Mouse (Mus musculus) C2C12 (cell line): ENCODE data around the gene B9d2. TPM values are rescaled to one million over a fixed set of nuclear protein-coding genes. Genes with fewer than 3 reads are reported as not detected.
A peak's percentile ranks its signal among the peaks of the same experiment; 100 is the strongest.

Experiments
- H3K27me3 ChIP-seq: one replicate; pipeline ENCODE4 v1.6.1; 2011; ENCODE audit not compliant: control insufficient read depth, insufficient read depth, insufficient read length
- H3K36me3 ChIP-seq: one replicate; pipeline ENCODE4 v1.6.1; 2011; ENCODE audit not compliant: control insufficient read depth, insufficient read depth
- H3K4me3 ChIP-seq: one replicate; pipeline ENCODE4 v1.5.1; 2011; ENCODE audit warnings: mild to moderate bottlenecking, control low read depth; ENCODE audit not compliant: poor library complexity, insufficient read depth, severe bottlenecking
- H3K79me2 ChIP-seq: one replicate; pipeline ENCODE4 v1.6.1; 2011; ENCODE audit not compliant: control insufficient read depth, insufficient read depth
- H3K79me3 ChIP-seq: one replicate; pipeline ENCODE4 v1.6.1; 2011; ENCODE audit warnings: low read depth, control low read depth
- H3ac ChIP-seq: one replicate; pipeline ENCODE3; 2011; ENCODE audit warnings: low read depth; ENCODE audit not compliant: control insufficient read depth, insufficient read length
- CEBPB ChIP-seq: IDR thresholded peaks from one replicate; pipeline ENCODE4 v1.6.1; 2011; ENCODE audit warnings: low read depth, mild to moderate bottlenecking, control low read depth, moderate library complexity
- CTCF ChIP-seq: IDR thresholded peaks from one replicate; pipeline ENCODE4 v1.5.1; 2011; ENCODE audit not compliant: control insufficient read depth, insufficient read depth, insufficient read length
- FOSL1 ChIP-seq: IDR thresholded peaks from one replicate; pipeline ENCODE4 v1.8.0; 2011; ENCODE audit warnings: mild to moderate bottlenecking, low read length; ENCODE audit not compliant: poor library complexity, insufficient read depth, severe bottlenecking
- MAX ChIP-seq: IDR thresholded peaks from one replicate; pipeline ENCODE4 v1.6.1; 2011; ENCODE audit warnings: mild to moderate bottlenecking, control low read depth
- MYOD1 ChIP-seq: IDR thresholded peaks from one replicate; pipeline ENCODE4 v1.6.1; 2011; ENCODE audit warnings: low read depth; ENCODE audit not compliant: control insufficient read depth, insufficient read length
- MYOG ChIP-seq: IDR thresholded peaks from one replicate; pipeline ENCODE4 v1.6.1; 2011; ENCODE audit not compliant: control insufficient read depth, insufficient read length; ENCODE audit errors: extremely low read depth
- USF1 ChIP-seq: IDR thresholded peaks from one replicate; pipeline ENCODE4 v1.6.1; 2011; ENCODE audit warnings: low read depth, mild to moderate bottlenecking, control low read depth, moderate library complexity
- polyA plus RNA-seq: library from polyadenylated mRNA; unstranded; fragments of >200 nt; fragmentation: generic; extraction: Trizol; gene quantifications from one replicate; pipeline ENCODE4 v1.2.1, GENCODE M21; 2012; ENCODE audit warnings: missing spikeins

The B9d2 gene
- polyA plus RNA-seq, 1 experiment = 33.0 TPM

DNA sequence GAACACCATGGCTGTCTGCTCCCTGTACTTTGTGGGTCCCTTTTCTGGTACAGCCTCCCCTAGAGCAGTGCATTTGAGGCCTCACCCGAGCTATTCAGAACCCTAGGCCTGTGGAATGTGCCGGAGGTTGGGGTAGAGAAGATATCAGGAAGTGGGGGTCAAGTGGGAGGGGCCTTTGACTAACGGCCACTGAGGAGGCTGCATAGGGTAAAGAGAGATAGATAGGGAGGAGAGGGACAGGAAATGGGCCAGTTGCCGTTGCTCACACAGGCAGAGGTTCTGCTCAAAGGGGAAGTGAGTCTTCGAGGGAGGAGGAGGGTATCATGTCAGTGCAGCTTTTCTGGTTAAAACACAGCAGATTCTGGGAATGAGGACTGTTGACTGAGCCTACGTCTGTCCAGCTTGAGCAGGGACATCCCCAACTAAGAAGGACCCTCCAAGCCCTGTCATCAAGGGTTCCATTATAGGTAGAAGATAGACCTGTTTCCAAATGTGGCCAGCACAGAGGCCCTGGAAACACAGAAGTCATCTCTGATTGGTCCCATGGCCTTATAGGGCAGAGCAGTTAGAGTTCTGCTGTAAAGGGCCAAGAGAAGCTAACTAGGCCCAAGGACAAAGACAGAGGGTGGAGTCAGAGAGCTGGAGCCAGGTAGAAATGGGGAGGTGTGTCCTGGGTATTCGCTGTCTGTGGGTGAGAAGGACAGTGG, 3.0 kb downstream of the B9d2 start:
- Histone ChIP-seq H3K27me3 (no peaks in the 10 kb centered on the region), H3K79me3 (peaks cover 2% of the 10 kb centered on the region), H3ac (no peak overlapping the region), H3K4me3 (no peak overlapping the region), H3K36me3 (no peaks in the 10 kb centered on the region), H3K79me2 (peaks cover 12% of the 10 kb centered on the region)
- TF ChIP-seq CTCF (no peak), MAX (no peak), USF1 (no peak), CEBPB (no peak), MYOD1 (no peak)

DNA sequence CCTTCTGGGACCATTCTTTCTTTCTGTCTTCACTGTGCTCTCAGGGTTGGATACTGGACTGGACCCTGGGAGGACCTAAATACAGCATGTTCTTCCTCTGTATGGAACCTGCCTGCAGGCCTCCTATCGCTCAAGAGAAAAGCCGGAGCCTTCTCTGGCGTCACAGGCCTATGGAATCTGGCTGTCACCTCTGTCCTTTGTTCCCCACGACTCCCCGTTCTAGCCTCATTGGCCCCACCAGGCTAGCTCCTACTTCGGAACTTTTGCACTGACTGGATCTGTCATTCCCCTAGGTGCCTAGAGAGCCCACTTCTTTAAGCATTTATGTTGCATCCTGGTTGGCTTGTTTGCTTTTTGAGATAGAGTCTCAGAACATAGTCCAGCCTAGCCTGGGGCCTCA, 4.1 kb downstream of the B9d2 start:
- Histone ChIP-seq H3ac (no peak overlapping the region), H3K36me3 (no peaks in the 10 kb centered on the region), H3K79me2 (peaks cover 20% of the 10 kb centered on the region), H3K79me3 (peaks cover 3% of the 10 kb centered on the region), H3K4me3 (no peak overlapping the region), H3K27me3 (no peaks in the 10 kb centered on the region)
- no peak for TF ChIP-seq MYOD1
- TF ChIP-seq CEBPB = no peak
- no peak for TF ChIP-seq CTCF
- TF ChIP-seq MYOG = no peak
- no peak for TF ChIP-seq FOSL1
- no peak for TF ChIP-seq MAX
- no peak for TF ChIP-seq USF1

DNA sequence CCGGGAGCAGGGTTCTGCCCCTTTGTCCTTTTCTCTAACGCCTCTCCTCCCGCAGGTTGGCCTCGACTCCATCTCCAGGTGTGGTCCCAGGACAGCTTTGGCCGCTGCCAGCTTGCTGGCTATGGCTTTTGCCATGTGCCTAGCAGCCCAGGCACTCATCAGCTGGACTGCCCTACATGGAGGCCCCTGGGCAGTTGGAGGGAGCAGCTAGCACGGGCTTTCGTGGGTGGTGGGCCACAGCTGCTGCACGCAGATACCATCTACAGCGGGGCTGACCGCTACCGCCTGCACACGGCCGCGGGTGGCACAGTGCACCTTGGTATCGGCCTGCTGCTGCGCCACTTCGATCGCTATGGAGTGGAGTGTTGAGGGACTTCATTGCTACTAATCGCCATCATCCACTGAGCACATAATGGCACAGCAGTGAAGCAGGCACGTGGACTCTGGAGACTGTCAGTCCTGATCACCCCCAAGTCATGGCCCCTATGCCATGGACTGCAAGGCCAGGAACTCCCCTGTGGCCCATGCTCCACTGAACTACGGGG, 5.4 kb downstream of the B9d2 start:
- no peaks in the 10 kb centered on the region for H3K36me3 ChIP-seq
- H3K79me2 ChIP-seq = peaks cover 33% of the 10 kb centered on the region
- no peaks in the 10 kb centered on the region for H3K27me3 ChIP-seq
- H3ac ChIP-seq = no peak overlapping the region
- no peak for TF ChIP-seq MYOG
- TF ChIP-seq CTCF = no peak
- H3K79me3 ChIP-seq = peaks cover 7% of the 10 kb centered on the region
- H3K4me3 ChIP-seq = no peak overlapping the region

DNA sequence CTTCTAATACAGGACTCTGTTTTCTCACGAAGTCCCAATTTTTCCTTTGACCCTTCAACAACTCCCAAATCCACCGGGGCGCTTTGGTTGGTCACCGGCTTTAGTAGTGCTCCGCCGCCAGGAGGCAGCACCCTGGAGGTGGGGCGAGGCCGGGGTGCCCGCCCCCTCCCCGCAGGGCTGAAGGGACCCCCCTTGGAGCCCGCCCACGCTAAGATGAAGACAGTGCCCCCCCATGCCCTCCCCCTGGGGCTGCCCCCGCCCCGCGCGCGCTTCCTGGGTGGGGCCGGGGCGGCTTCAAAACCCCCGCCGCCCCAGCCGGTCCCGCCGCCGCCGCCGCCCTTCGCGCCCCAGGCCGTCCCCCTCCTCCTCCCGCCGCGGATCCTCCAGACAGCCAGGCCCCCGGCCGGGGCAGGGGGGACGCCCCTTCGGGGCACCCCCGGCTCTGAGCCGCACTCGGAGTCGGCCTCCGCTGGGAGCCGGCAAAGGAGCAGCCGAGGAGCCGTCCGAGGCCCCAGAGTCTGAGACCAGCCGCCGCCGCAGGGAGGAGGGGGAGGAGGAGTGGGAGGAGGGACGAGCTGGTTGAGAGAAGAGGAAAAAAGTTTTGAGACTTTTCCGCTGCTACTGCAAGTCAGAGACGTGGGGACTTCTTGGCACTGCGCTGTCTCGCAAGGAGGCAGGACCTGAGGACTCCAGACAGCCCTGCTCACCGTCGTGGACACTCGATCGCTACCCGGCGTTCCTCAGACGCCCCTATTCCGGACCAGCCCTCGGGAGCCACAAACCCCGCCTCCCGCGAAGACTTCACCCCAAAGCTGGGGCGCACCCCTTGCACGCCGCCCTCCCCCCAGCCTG, 6.3 kb downstream of the B9d2 start, which contains the start of gene Tgfb1:
TSS of gene Tgfb1 (plus strand) at position 323 of the 852 bp plus-strand sequence.
- Histone ChIP-seq H3K79me3 (peaks cover 8% of the 10 kb centered on the region), H3K36me3 (no peaks in the 10 kb centered on the region), H3K79me2 (peaks cover 35% of the 10 kb centered on the region), H3K27me3 (no peaks in the 10 kb centered on the region), H3K4me3 (peak within 1 kb of the TSS; percentile 63), H3ac (peak within 1 kb of the TSS; percentile 94)
- no peak for TF ChIP-seq CEBPB
- TF ChIP-seq CTCF = peak; percentile 65

DNA sequence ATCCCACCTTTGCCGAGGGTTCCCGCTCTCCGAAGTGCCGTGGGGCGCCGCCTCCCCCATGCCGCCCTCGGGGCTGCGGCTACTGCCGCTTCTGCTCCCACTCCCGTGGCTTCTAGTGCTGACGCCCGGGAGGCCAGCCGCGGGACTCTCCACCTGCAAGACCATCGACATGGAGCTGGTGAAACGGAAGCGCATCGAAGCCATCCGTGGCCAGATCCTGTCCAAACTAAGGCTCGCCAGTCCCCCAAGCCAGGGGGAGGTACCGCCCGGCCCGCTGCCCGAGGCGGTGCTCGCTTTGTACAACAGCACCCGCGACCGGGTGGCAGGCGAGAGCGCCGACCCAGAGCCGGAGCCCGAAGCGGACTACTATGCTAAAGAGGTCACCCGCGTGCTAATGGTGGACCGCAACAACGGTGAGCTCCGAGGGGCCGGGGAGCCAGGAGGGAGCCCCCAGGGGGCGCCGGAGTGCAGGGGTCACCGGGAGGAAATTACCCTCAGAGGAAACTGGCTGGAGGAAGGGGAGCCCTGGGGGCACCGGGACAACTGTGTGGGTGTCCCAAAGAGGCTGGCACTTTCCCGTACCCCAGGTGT, 7.3 kb downstream of the B9d2 start:
- TF ChIP-seq USF1 (no peak), MYOD1 (no peak), MYOG (no peak), FOSL1 (no peak), CEBPB (no peak), MAX (no peak), CTCF (no peak)
- H3K79me3 ChIP-seq = peaks cover 8% of the 10 kb centered on the region
- H3ac ChIP-seq = peak overlapping the region; percentile 94
- H3K79me2 ChIP-seq = peaks cover 35% of the 10 kb centered on the region
- H3K27me3 ChIP-seq = no peaks in the 10 kb centered on the region
- H3K4me3 ChIP-seq = peak overlapping the region; percentile 63
- peaks cover 5% of the 10 kb centered on the region for H3K36me3 ChIP-seq
